Mouse (Mus musculus) liver, embryonic 16.5 days (tissue): ENCODE results near the gene Tcp11l2. TPM values are rescaled to one million over a fixed set of nuclear protein-coding genes. Genes with fewer than 3 reads are reported as not detected.
A peak's percentile ranks its signal among the peaks of the same experiment; 100 is the strongest.

Experiments used
- ATAC-seq: fragments of 200-750 bp; cut with Nextera tagmentation; 2 replicates; pipeline ENCODE4 v1.8.0; 2017; ENCODE audit warnings: low read depth, mild to moderate bottlenecking, moderate number of reproducible peaks, moderate library complexity
- H3K27ac ChIP-seq: fragments of 300-500 bp; sonication (generic); 2 replicates; pipeline ENCODE4 v1.5.1; 2014; ENCODE audit warnings: mild to moderate bottlenecking, low read length
- H3K27me3 ChIP-seq: fragments of 300-500 bp; sonication (generic); 2 replicates; pipeline ENCODE4 v1.6.1; 2014; ENCODE audit warnings: low read depth, low read length, mixed read lengths; ENCODE audit not compliant: control insufficient read depth, insufficient read depth
- H3K36me3 ChIP-seq: fragments of 300-500 bp; sonication (generic); 2 replicates; pipeline ENCODE4 v1.6.1; 2014; ENCODE audit warnings: mild to moderate bottlenecking; ENCODE audit not compliant: control insufficient read depth, insufficient read depth
- H3K4me1 ChIP-seq: fragments of 300-500 bp; sonication (generic); 2 replicates; pipeline ENCODE4 v1.6.1; 2014; ENCODE audit warnings: low read depth, low read length, mixed read lengths; ENCODE audit not compliant: control insufficient read depth
- H3K4me2 ChIP-seq: fragments of 300-500 bp; sonication (generic); 2 replicates; pipeline ENCODE4 v1.6.1; 2014; ENCODE audit warnings: low read depth, low read length, mixed read lengths
- H3K4me3 ChIP-seq: fragments of 300-500 bp; sonication (generic); 2 replicates; pipeline ENCODE4 v1.5.1; 2014; ENCODE audit warnings: low read depth, mild to moderate bottlenecking, low read length
- H3K9ac ChIP-seq: fragments of 300-500 bp; sonication (generic); 2 replicates; pipeline ENCODE4 v1.6.1; 2014; ENCODE audit warnings: low read depth, low read length
- H3K9me3 ChIP-seq: fragments of 300-500 bp; sonication (generic); replicated peaks from 2 replicates; pipeline ENCODE4 v1.6.1; 2016; ENCODE audit warnings: low read length; ENCODE audit not compliant: control insufficient read depth
- WGBS: fragments of 180-500 bp; shearing (Covaris S2); extraction: QIAGEN DNeasy Blood & Tissue Kit; methylation state at CpG from one replicate; pipeline ENCODE4 v1.1.7; 2014; ENCODE audit not compliant: insufficient replicate concordance; 5-methylcytosine and 5-hydroxymethylcytosine counted together
- polyA plus RNA-seq: library from polyadenylated mRNA; unstranded; fragments of >200 nt; fragmentation: Nextera tagmentation; extraction: Ambion mirVana; gene quantifications from 2 replicates; pipeline ENCODE4 v1.2.1, GENCODE M21; 2015

Tcp11l2 gene
- polyA plus RNA-seq, 1 experiment from 2014 or later = 85.6 TPM

DNA sequence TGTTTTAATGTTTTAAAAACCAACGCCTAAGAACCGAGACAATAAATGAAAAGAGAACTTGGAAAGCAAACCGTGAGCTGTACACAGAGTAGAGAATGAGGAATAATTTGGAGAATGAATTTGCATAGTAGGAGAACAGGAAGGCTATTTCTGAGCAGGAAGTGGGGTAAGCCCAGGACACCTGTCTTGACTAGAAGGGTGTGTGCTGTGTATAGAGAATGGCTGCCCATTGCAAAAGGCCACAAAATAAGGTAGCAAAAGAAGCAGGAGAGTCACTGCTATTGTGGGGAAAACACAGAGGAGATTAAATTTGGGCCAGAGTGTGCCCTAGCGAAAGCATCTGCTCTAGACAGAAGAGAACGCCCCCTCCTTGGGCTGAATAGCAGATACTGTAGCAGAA lies 41.0 kb upstream of the Tcp11l2 start:
- Histone ChIP-seq H3K9ac (no peak overlapping the region), H3K27ac (no peak overlapping the region), H3K4me1 (no peaks in the 10 kb centered on the region), H3K36me3 (no peaks in the 10 kb centered on the region), H3K4me3 (no peak overlapping the region), H3K27me3 (peaks cover 44% of the 10 kb centered on the region), H3K4me2 (no peak overlapping the region), H3K9me3 (no peaks in the 10 kb centered on the region)
- WGBS = 46% methylated on average over 5 of the region's 5 CpGs
- ATAC-seq = no peak

DNA sequence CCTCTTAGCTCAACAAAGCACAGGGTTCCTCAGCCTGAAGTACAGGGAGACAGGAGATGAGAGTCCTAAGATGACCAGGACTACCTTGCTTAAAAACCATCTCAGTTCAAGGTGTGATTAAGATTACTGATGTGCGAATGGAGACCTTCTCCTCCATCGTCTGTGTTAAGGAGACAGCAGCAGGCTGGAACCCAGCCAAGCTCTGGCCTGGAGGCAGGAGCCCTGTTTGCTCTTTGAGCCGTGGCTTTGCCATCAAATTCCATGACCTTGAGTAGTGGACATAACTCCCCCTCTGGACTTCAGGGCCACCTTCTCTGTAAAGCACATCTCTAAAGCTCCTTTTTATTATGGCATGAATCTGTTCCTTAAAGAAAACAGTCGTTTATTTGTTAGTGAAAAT lies 40.6 kb upstream of the Tcp11l2 start:
- H3K4me2 ChIP-seq = no peak overlapping the region
- H3K4me1 ChIP-seq = no peaks in the 10 kb centered on the region
- no peak for ATAC-seq
- no peaks in the 10 kb centered on the region for H3K9me3 ChIP-seq
- WGBS = 42% methylated on average over 4 of the region's 4 CpGs
- no peak overlapping the region for H3K4me3 ChIP-seq
- H3K27ac ChIP-seq = no peak overlapping the region
- no peak overlapping the region for H3K9ac ChIP-seq
- no peaks in the 10 kb centered on the region for H3K36me3 ChIP-seq
- H3K27me3 ChIP-seq = peaks cover 44% of the 10 kb centered on the region

DNA sequence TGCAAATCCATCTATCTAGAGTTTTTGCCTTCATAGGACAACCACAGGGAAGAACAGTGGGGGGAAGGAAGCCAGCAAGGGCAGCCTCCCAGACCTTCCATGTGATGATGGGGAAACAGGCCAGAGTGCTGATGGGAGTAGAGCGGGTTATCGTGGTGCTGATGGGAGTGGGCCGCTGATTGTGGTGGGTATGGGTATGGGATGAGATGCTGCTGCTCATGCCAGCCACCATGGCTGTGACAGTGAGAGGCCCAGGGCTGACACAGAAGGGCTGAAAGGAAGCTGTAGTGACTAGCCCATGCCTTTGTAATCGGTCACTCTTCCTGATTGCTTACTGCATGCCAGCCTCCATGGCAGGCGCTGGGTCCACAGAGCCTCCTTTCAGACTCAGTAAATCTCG lies 36.8 kb upstream of the Tcp11l2 start:
- Histone ChIP-seq H3K9me3 (no peaks in the 10 kb centered on the region), H3K4me1 (peaks cover 9% of the 10 kb centered on the region), H3K9ac (no peak overlapping the region), H3K4me3 (no peak overlapping the region), H3K4me2 (no peak overlapping the region), H3K27ac (no peak overlapping the region), H3K27me3 (peaks cover 11% of the 10 kb centered on the region), H3K36me3 (no peaks in the 10 kb centered on the region)
- WGBS = 75% methylated on average over 6 of the region's 6 CpGs
- ATAC-seq = no peak

DNA sequence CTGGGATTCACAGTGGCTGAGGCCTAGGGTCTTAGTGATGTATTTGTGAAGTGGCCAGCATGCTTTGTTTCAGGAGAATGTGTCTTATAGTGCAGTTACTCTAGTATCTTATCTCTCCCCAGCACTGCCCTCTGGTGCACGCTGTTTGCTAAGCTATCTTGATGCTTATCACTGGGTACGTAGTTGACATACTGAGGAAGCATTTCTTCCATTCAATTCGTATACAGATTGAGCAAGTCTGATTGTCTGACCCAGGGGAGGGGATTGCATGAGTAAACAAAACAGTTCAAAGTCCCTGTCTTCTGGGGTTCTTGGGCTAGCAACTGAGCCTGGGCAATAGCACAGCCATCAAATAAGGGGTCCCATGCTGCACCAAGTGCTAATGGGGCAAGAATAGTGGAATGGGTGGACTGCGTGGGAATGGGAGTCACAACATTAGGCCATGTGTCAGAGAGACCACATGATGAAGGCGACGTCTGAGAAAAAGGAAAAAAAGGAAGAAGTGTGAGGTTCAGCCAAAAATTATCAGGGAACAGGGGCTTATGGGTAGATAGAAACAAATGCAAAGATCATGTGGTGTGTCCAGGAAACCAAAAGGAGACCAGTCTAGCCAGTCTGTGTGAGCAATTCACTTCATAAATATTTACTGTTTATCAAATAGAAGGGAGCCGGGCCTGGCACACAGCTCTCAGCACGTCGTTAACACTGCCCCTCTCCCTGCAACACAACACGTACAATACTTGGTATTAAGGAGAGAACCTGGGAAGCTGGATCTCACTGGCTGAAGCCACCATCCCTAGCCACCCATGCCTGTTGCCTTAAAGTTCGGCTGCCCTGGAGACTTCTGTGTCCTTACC lies 33.4 kb upstream of the Tcp11l2 start:
- Histone ChIP-seq H3K4me2 (no peak overlapping the region), H3K9ac (no peak overlapping the region), H3K9me3 (no peaks in the 10 kb centered on the region), H3K4me3 (no peak overlapping the region), H3K4me1 (peaks cover 9% of the 10 kb centered on the region), H3K36me3 (no peaks in the 10 kb centered on the region), H3K27ac (no peak overlapping the region), H3K27me3 (no peaks in the 10 kb centered on the region)
- peak; percentile 51 for ATAC-seq
- WGBS = 40% methylated on average over 11 of the region's 11 CpGs

DNA sequence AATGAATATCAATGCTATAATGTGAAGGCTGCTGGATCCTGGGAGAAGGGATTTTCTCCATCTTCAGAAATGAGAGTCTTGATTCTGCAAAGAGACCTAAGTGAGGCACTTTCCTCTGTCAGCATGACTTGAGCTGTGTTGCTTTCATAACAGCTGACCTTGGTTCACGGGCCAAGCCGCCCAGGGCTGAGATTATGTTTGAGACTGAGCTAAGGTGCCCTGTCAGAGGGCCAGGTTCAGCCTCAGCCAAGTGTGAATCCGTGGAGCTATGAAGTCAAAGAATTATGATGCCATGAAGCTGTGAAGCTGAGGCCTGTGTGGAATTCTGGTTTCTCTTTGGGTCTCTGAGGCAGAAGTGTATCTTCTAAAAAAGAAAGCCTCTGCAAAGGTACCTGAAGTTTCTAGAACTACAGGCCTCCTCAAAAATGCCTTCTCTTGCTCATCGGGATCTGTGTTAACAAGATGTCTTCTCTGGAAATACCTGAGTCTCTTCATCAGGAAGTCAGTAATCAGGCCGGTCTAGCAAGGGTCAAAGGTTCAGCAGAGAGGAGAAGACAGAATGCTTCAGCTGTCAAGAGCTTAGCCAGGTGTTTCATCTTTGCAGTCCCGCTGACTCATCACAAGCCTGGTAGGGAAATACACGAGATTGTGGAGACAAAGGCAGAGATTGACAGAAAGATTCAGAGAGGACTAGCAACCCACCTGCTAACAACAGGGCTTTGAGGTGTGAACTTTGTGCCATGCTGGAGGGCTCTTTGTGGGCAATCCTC lies 31.4 kb upstream of the Tcp11l2 start:
- H3K9me3 ChIP-seq = no peaks in the 10 kb centered on the region
- peaks cover 9% of the 10 kb centered on the region for H3K4me1 ChIP-seq
- ATAC-seq = no peak
- H3K4me3 ChIP-seq = no peak overlapping the region
- H3K4me2 ChIP-seq = no peak overlapping the region
- no peaks in the 10 kb centered on the region for H3K36me3 ChIP-seq
- no peak overlapping the region for H3K27ac ChIP-seq
- H3K9ac ChIP-seq = no peak overlapping the region
- H3K27me3 ChIP-seq = no peaks in the 10 kb centered on the region
- 54% methylated on average over 7 of the region's 7 CpGs for WGBS

DNA sequence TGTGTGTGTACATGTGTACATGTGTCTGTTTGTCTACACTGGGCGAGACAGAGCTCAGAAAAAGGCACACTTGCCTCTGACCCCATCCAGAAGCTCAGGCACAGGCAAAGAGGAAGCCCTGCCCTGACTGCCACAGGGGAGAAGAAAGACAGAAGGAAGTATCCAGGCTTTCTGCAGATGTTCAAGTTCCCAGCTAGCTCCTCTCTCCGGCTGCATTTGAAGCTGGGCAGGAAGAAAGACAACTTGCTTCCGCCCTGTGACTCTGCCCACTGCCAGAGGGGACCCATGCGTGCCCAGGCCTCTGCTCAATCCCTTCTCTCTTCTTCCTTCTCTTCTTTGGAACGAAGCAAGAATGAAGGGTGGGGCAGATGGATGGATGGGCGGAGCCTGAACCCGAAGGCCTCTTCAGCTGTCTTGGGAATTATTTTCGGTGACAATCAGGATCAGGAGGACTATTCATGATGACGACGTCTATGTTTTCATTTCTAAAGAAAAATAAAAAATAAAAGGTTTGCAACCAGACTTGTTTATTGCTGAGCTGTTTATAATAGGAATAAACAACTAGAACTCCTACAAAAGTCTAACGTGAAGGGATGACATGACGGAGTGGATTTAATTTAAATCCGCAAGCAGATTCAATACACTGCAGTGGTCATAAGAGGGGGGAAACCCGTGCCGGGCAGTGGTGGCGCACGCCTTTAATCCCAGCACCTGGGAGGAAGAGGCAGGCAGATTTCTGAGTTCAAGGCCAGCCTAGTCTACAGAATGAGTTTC lies 27.1 kb upstream of the Tcp11l2 start:
- peak; percentile 21; the same call in 1 of the 2 replicates for ATAC-seq
- Histone ChIP-seq H3K4me3 (no peak overlapping the region), H3K27me3 (no peaks in the 10 kb centered on the region), H3K36me3 (no peaks in the 10 kb centered on the region), H3K4me2 (no peak overlapping the region), H3K9me3 (no peaks in the 10 kb centered on the region), H3K9ac (no peak overlapping the region), H3K4me1 (no peaks in the 10 kb centered on the region; the same call in 1 of the 2 replicates), H3K27ac (peak overlapping the region; percentile 9; the same call in 1 of the 2 replicates)
- 41% methylated on average over 17 of the region's 17 CpGs for WGBS

DNA sequence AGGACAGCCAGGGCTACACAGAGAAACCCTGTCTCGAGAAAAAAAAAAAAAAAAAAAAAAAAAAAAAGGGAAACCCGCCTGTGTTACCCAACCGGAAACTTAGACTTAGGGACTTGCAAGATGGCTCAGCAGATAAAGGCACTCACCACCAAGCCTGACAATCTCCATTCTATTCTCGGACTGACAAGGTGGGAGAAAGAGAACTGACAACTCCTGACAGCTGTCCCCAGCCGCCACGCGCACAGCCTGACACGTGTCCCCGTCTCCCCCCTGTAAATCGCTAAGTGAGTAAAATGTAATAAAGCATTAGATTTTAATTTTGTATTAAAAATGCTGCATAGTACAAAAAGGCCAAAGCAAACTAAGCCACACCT lies 26.5 kb upstream of the Tcp11l2 start:
- H3K36me3 ChIP-seq = no peaks in the 10 kb centered on the region
- no peaks in the 10 kb centered on the region for H3K27me3 ChIP-seq
- H3K9ac ChIP-seq = no peak overlapping the region
- H3K4me1 ChIP-seq = no peaks in the 10 kb centered on the region; the same call in 1 of the 2 replicates
- 12% methylated on average over 10 of the region's 10 CpGs for WGBS
- H3K9me3 ChIP-seq = no peaks in the 10 kb centered on the region
- no peak overlapping the region for H3K4me3 ChIP-seq
- no peak overlapping the region for H3K4me2 ChIP-seq
- ATAC-seq = peak; percentile 13; the same call in 1 of the 2 replicates
- peak overlapping the region; percentile 35; the same call in 1 of the 2 replicates for H3K27ac ChIP-seq

DNA sequence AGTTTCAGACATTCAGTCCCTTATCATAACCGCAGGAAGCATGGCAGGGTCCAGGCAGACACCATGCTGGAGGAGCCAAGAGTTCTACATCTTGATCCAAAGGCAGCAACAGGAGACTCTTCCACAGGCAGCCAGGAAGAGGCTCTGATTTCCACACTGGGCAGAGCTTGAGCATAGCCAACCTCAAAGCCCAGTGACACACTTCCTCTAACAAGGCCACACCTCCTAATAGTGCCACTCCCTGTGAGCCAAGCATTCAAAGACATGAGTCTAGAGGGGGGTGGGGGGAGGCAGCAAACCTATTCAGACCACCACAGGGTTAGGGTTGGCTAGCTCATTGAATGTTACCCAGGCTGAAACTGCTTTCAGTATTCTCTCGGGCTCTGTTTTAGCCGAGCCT lies 24.6 kb upstream of the Tcp11l2 start:
- H3K27ac ChIP-seq = no peak overlapping the region
- 79% methylated on average over 3 of the region's 3 CpGs for WGBS

More for the DNA sequence above, 24.6 kb upstream of the Tcp11l2 start:
- Histone ChIP-seq H3K9me3 (no peaks in the 10 kb centered on the region), H3K27me3 (no peaks in the 10 kb centered on the region), H3K36me3 (no peaks in the 10 kb centered on the region), H3K4me2 (no peak overlapping the region), H3K9ac (no peak overlapping the region), H3K4me1 (no peaks in the 10 kb centered on the region; the same call in 1 of the 2 replicates), H3K4me3 (no peak overlapping the region)
- no peak for ATAC-seq
